In genomic region chr11:106514446-106514845, GRCm38 (mm10) we compare ENCODE assay signal across 10 mouse cellular contexts. TPM values are rescaled to one million over a fixed set of nuclear protein-coding genes. Genes with fewer than 3 reads are reported as not detected.
A peak's percentile ranks its signal among the peaks of the same experiment; 100 is the strongest.
DNase-seq lines count a peak whose midpoint lies in the region; ATAC-seq and TF ChIP-seq lines count a peak whose summit lies in the region.
"Had no signal": no experiment of that assay in that cellular context is flagged by ENCODE, and none has a peak within 500 bp of the region (broad histone marks: within the 10 kb centered on the region; RNA-seq: fewer than 3 reads in every experiment).

No protein-coding gene starts in this region.

- H3K4me2 ChIP-seq in lung, embryonic 14.5 days: no peak overlapping the region
- H3K4me2 ChIP-seq in kidney, embryonic 16.5 days (replicated peaks; ENCODE audit: low read depth, low read length): no peak overlapping the region

- H3K27ac ChIP-seq in lung, embryonic 14.5 days (ENCODE audit: low read depth): no peak overlapping the region
- H3K27ac ChIP-seq in kidney, embryonic 16.5 days (ENCODE audit: low read length): peak overlapping the region; percentile 44

- no peak overlapping the region for H3K4me3 ChIP-seq in lung, embryonic 14.5 days (ENCODE audit: low read depth, low read length)
- H3K4me3 ChIP-seq in kidney, embryonic 16.5 days (ENCODE audit: low read length): no peak overlapping the region

- H3K36me3 ChIP-seq in lung, embryonic 14.5 days (ENCODE audit: insufficient read depth): peaks cover 9% of the 10 kb centered on the region; the same call in 1 of the 2 replicates
- 0 out of 2 replicates have a peak, but pooled peaks cover 5% of the 10 kb centered on the region for H3K36me3 ChIP-seq in kidney, embryonic 16.5 days (ENCODE audit: insufficient read depth, low read length)

- H3K27me3 ChIP-seq in lung, embryonic 14.5 days (ENCODE audit: insufficient read depth, low read length): no peaks in the 10 kb centered on the region
- H3K27me3 ChIP-seq in kidney, embryonic 16.5 days (ENCODE audit: insufficient read depth, low read length): no peaks in the 10 kb centered on the region

- no peak for ATAC-seq in lung, embryonic 14.5 days (ENCODE audit: insufficient read depth)
- peak; percentile 77 for ATAC-seq in kidney, embryonic 16.5 days (ENCODE audit: low FRiP score, low TSS enrichment)
- ATAC-seq in inflammation-experienced regulatory T-cells, adult 6 months: no peak
- ATAC-seq: activated CD4-positive, CD25-positive, alpha-beta regulatory T cell, adult 4 months had no signal

- TF ChIP-seq CTCF in lung, embryonic 14.5 days (IDR thresholded peaks at IDR 0.05; ENCODE audit: low read depth): no peak

- peak overlapping the region; percentile 11; the same call in 1 of the 2 replicates for H3K9ac ChIP-seq in lung, embryonic 14.5 days
- no peak overlapping the region; the same call in 1 of the 2 replicates for H3K9ac ChIP-seq in kidney, embryonic 16.5 days (replicated peaks; ENCODE audit: low read length)

- 31% methylated on average over 5 of the region's 5 CpGs for WGBS in lung, embryonic 14.5 days
- WGBS in kidney, embryonic 16.5 days: 34% methylated on average over 5 of the region's 5 CpGs

- H3K4me1 ChIP-seq in lung, embryonic 14.5 days (ENCODE audit: insufficient read depth): peaks cover 10% of the 10 kb centered on the region
- peaks cover 20% of the 10 kb centered on the region; the same call in 1 of the 2 replicates for H3K4me1 ChIP-seq in kidney, embryonic 16.5 days (ENCODE audit: insufficient read depth, low read length)

- DNase-seq in embryo, embryonic 10 days (ENCODE audit: low spot score): peak; percentile 57
- no peak for DNase-seq in embryo, embryonic 11 days
- no peak for DNase-seq in lung, embryonic 14.5 days
- no peak for DNase-seq in lung, postnatal 14 days
- DNase-seq in skeletal muscle tissue, adult 2 months (ENCODE audit: low read depth, low spot score): peak; percentile 84
- DNase-seq in right cerebral cortex, postnatal 36 days (ENCODE audit: low spot score in 2 of 2): no peak
- DNase-seq: lung, adult 2 months had no signal

- H3K9me3 ChIP-seq in lung, embryonic 14.5 days (ENCODE audit: low read depth, low read length): no peaks in the 10 kb centered on the region
- H3K9me3 ChIP-seq in kidney, embryonic 16.5 days (ENCODE audit: low read length): no peaks in the 10 kb centered on the region

RNA-seq across cellular contexts. Expression of gene Ern1, which starts 26.8 kb away (rescaled TPM):
- polyA plus RNA-seq in lung, embryonic 14.5 days (2014; fragmentation: Nextera tagmentation; extraction: Ambion mirVana): 7.5 and 8.6 TPM in 2 replicates
- polyA plus RNA-seq in kidney, embryonic 16.5 days (2015; fragmentation: Nextera tagmentation; extraction: Ambion mirVana): 5.4 and 6.8 TPM in 2 replicates
- 1 to 10 TPM; 1.4 to 1.8 (median 1.6) TPM for polyA plus RNA-seq in inflammation-experienced regulatory T-cells, adult 6 months (2017; shearing (Covaris generic))

Comparison
In these comparisons a context has a peak if more than half of its experiments do, and no peak if none do; other contexts are left out.
1. DNase-seq: peak in embryo, embryonic 10 days (single experiment) and skeletal muscle tissue, adult 2 months (single experiment); none in embryo, embryonic 11 days (single experiment), lung, embryonic 14.5 days (single experiment), lung, postnatal 14 days (single experiment) and right cerebral cortex, postnatal 36 days (0 of 2).